Mouse (Mus musculus): ENCODE data around the gene Spata20. TPM values are rescaled to one million over a fixed set of nuclear protein-coding genes. Genes with fewer than 3 reads are reported as not detected.

The Spata20 gene
- not detected for polyA plus RNA-seq (2017; shearing (Covaris generic))

GRCm38 (mm10) chr11:94486001-94486400 is at the start of gene Spata20:
TSS of gene Spata20 (minus strand) at chr11:94486179.
- peak; percentile 54 for ATAC-seq

DNA sequence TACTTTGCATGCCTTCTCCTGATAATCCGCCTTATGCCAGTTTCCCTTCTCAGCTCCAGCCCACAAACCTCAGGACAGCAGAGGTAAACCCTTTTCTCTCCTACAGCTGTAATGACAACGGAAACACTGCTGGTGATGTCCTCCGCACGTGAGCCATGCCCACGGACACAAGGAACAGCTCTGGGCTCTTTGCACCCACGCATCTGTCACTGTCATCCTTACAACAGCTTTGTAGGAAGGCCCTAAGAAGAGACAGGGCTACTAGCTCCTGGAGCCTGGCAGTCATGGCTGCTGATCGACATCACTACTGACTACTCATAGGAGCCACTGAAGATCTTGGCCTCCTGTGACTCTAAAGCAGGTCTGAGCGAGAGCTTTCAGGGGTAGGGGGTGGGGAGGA is 47.2 kb upstream of the Spata20 start:
- ATAC-seq, result no peak

DNA sequence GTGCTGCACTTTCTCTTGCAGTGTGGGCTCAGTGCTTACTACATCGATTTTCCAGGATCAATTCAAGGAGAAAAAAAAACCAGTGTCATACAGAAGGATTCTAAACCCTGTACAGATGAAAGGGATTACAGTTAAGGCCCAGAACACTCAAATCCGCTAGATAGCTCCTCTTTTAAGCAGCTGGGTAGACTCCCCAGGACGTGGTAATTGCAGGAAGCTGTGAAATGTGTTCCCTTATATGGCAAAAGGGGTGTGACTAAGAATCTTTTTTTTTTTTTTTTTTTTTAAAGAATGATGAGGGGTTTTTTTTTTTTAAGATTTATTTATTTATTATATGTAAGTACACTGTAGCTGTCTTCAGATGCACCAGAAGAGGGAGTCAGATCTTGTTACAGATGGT is 42.9 kb upstream of the Spata20 start:
- no peak for ATAC-seq

- ATAC-seq, result no peak
These were observed 40.3 kb upstream of the Spata20 start for GRCm38 (mm10) chr11:94526171-94526879.

- ATAC-seq, result no peak
These were observed 35.4 kb upstream of the Spata20 start, which contains the start of gene Mycbpap for GRCm38 (mm10) chr11:94521219-94521843. TSS of gene Mycbpap (minus strand) at chr11:94521742.

DNA sequence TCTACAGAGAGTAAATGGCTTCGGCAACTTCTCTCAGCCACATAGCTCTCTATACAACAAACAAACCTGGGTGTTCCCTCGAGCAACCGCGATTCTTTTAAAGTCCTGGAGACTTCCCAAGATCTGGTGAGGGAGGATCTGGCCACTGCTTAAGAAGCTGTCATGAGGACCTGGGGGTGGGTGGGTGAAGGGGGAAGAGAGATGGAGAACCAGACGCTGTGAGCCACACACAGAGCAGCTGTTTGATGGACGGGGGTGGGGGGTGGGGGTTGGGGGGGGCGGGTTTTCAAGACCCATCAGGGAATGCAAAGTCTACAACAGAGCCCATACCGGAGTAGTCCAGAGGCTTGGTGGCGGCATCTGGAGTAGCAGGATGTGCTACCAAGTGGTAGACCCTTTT is 27.5 kb upstream of the Spata20 start:
- no peak for ATAC-seq

GRCm38 (mm10) chr11:94508976-94509375 is 23.0 kb upstream of the Spata20 start:
- ATAC-seq, result no peak

- no peak for ATAC-seq
These were observed 15.5 kb upstream of the Spata20 start for GRCm38 (mm10) chr11:94501482-94501881.

GRCm38 (mm10) chr11:94500362-94500761 is 14.4 kb upstream of the Spata20 start:
- ATAC-seq, result no peak

DNA sequence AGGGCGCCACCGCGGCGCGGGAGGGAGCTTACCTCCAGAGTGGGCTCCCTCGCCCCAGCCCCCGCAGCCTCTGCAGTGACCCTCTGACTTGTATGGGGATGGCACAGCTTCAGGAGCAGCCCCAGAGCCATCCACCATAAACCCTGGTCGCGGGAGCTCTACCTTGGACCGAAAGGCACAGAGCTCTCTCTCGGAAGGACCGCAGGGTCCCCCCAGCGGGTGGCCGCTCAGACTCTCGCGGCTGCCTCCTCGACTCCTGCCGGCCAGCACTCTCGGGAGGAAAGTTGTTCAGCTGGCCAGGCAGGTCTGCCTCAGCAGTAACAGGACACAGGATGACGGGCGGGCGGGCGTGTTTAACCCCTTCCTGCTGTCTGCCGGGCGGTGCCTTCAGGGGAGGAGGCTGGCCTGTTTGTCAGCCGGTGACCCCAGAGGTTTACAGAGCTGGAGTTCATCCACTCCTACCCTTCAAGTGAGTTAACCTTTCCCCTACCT is 13.7 kb upstream of the Spata20 start, which contains the start of gene Epn3:
Gene Epn3 (minus strand): TSS at position 314 of the 492 bp plus-strand sequence.
- ATAC-seq, result no peak

- ATAC-seq, result no peak
These were observed 13.1 kb upstream of the Spata20 start for GRCm38 (mm10) chr11:94499035-94499434.

GRCm38 (mm10) chr11:94498093-94498996 is 12.4 kb upstream of the Spata20 start:
- no peak for ATAC-seq

DNA sequence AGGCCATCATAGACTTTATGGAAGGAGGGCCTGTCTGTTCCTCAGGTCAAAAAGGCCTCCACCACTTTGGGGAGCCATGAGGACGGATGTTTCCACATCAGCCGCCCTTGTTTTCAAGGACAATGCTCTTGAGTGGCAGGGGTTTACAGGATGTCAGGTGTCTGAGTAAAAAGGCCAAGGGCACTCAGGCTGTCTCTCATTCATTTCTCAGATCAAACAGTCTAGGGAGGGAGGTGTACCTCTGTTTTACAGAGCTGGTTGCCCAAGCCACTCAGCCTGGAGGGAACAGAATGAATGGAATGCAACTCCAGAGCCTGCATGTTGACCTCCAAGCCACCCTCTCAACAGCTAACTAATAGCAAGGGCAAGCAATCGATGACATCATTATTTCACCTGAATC is 9.4 kb upstream of the Spata20 start:
- no peak for ATAC-seq

- ATAC-seq, result no peak
These were observed 5.7 kb upstream of the Spata20 start for GRCm38 (mm10) chr11:94491749-94492099.

GRCm38 (mm10) chr11:94491035-94491748 is 5.2 kb upstream of the Spata20 start:
- no peak for ATAC-seq

- no peak for ATAC-seq
These were observed 3.8 kb upstream of the Spata20 start for GRCm38 (mm10) chr11:94489745-94490144.

DNA sequence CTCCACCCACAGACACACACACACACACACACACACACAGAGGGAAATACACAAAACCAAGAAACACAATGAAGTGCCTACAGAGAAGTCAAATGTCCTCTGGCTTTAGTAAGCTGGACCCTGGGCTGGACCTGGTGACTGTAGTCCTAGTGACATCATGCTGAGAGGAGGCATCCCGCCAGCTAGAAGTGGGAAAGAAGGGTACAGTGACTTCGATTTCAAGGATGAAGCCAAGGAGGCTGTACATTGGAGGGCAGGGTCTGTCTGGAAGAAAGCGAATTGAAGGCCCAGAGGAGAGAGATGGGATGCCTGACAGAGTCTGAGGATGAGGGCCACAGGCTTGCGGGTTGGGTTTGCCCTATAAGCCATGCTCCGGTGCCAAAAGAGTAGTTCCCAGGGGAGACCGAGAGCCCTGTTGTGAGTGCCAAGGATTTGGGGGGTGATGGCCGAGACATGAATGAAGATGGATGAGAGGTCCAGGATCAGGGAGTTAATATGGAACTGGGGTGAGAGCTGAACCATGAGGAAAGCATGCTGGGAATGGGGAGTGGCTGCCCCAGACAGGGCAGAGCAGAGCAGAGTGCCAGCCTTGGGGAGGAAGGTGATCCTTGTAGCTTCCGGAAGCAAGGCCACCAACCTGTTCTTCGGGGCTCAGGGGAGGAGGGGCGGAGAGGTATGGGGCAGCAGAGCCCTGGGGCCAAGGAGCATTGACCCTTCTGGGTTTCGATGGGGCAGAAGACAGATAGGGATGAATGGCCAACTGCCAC is 3.0 kb upstream of the Spata20 start:
- no peak for ATAC-seq

DNA sequence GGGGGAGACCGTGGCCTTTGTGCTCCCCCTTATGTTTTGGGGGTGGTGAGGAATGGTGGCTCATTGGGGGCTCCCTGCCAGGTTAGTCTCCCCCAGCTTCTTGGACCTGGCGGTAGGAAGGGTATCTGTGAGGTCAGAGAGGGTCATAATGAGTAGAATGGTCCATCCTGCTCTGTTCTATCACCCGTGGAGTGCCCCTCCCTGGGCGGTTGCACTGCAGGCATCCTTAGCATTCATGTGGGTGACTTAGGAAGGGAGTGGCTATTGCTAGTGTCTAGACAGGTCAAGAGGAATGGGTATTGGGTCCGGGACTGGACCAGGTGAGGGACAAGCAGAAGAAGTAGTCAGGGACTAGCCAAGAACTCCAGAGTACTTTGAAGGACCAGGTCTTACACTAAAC is 756 bp downstream of the Spata20 start:
- no peak for ATAC-seq

DNA sequence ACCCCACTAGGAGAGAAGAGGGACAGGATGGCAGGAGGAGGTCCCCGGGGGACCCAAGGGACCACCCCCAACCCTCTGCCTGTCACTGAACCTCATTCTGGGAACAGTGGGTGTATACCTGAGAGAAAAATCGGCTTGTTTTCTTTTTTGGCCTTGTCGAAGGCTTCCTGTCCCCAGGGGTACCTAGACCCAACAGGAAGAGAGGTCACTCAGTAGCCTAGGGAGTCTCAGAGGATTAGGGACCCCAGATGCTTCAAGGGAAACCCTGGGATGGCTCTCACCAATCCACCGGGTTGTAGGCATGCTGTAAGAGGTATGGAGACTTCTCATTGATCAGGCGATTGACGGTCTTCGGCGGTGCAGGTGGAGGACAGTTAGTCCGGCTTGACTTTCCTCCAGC is 1.3 kb downstream of the Spata20 start:
- no peak for ATAC-seq

DNA sequence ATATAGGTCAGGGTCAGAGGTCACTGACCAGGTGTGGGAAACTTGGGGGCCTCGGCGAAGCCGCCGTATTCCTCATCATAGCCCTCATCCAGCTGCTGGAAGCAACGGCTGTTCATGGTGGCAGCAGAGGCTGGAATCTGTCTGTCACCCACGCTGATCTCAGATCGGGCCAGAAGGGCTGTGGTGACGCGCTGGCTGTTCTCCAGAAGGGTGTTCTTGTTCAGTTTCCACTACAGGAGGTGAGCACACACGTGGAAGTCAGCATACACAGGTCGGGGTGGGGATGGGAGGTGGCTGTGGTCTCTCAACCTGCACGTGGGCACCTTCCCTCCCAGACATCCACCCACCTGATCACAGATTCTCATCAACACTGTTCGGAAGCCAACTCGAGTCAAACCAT is 2.1 kb downstream of the Spata20 start:
- no peak for ATAC-seq

DNA sequence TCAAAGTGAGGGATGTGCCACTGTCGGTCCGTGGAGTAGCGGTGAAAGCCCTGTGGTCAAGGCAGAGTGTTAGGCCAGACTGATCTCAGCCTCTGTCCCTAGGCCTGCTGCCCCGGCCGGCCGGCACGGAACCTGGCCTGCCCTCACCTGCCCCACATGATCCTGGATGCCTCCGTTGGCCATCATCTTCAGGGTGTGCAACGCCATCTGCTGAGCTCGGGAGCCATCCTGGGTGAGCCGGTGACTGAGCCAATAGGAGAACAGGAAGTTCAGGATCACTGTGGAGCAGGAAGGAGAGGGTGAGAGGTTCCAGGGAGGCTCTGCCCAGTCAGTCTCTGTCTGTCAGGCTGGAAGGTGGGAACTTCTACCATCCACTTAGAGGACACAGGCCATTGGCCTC is 2.5 kb downstream of the Spata20 start:
- no peak for ATAC-seq

GRCm38 (mm10) chr11:94482738-94483137 is 3.2 kb downstream of the Spata20 start:
- no peak for ATAC-seq

Data from CD4-positive, CD25-positive, alpha-beta regulatory T cell, adult 4 months (primary cell).